Mouse (Mus musculus) v-Abl transformed pro-B cells (cell line): ENCODE results near the gene Them7.

Experiments used
- in situ Hi-C, 2 experiments: fragments of 400-800 bp; cut with MboI; formaldehyde crosslinking; loops; one replicate each; pipeline ENCODE4 v1.15.1; 2025; ENCODE audit not compliant: unreplicated experiment in 2 of 2

Gene Them7

GRCm38 (mm10) chr2:105399085-105399891 lies 175.2 kb downstream of the Them7 start, which contains the start of gene Rcn1:
Gene Rcn1 (minus strand): TSS chr2:105399319.
- in situ Hi-C loops = no loop called here

GRCm38 (mm10) chr2:105400558-105400957 lies 176.4 kb downstream of the Them7 start:
- in situ Hi-C loops = no loop called here

GRCm38 (mm10) chr2:105402180-105402579 lies 178.1 kb downstream of the Them7 start:
- in situ Hi-C loops = no loop called here

GRCm38 (mm10) chr2:105408511-105408910 lies 184.4 kb downstream of the Them7 start:
- in situ Hi-C loops = no loop called here

- in situ Hi-C loops = no loop called here
These were observed 185.1 kb downstream of the Them7 start for GRCm38 (mm10) chr2:105409253-105409652.

GRCm38 (mm10) chr2:105414309-105414708 lies 190.2 kb downstream of the Them7 start:
- in situ Hi-C loops = no loop called here

GRCm38 (mm10) chr2:105416046-105416659 lies 192.0 kb downstream of the Them7 start:
- in situ Hi-C loops = no loop called here

- in situ Hi-C loops = no loop called here
These were observed 192.7 kb downstream of the Them7 start for GRCm38 (mm10) chr2:105416660-105417348.

GRCm38 (mm10) chr2:105417663-105418062 lies 193.5 kb downstream of the Them7 start:
- in situ Hi-C loops = no loop called here

GRCm38 (mm10) chr2:105418629-105419227 lies 194.6 kb downstream of the Them7 start:
- in situ Hi-C loops = no loop called here

GRCm38 (mm10) chr2:105427447-105427846 lies 203.3 kb downstream of the Them7 start:
- in situ Hi-C loops = loop anchor here (5.0 to 25.0 kb wide), 2 partner anchors 90 to 540 kb away; no protein-coding TSS in a partner anchor

- in situ Hi-C loops = loop anchor here (5.0 to 25.0 kb wide), 2 partner anchors 91 to 541 kb away; no protein-coding TSS in a partner anchor
These were observed 203.9 kb downstream of the Them7 start for GRCm38 (mm10) chr2:105428029-105428428.

GRCm38 (mm10) chr2:105428467-105428866 lies 204.3 kb downstream of the Them7 start:
- in situ Hi-C loops = loop anchor here (5.0 to 25.0 kb wide), 2 partner anchors 91 to 541 kb away; no protein-coding TSS in a partner anchor
